Mouse (Mus musculus) ovary, adult 10 weeks (tissue): ENCODE measurements around the gene Vmn1r14. TPM values are rescaled to one million over a fixed set of nuclear protein-coding genes. Genes with fewer than 3 reads are reported as not detected.

Experiments used
- polyA plus RNA-seq: library from polyadenylated mRNA; stranded (reverse); fragments of 350-450 nt; fragmentation: Illumina TruSeq; extraction: RNeasy Lipid Tissue Mini Kit (QIAGEN cat#74804); gene quantifications from one replicate; pipeline ENCODE4 v1.2.3, GENCODE M21; 2014

Gene Vmn1r14
- polyA plus RNA-seq = not detected

DNA sequence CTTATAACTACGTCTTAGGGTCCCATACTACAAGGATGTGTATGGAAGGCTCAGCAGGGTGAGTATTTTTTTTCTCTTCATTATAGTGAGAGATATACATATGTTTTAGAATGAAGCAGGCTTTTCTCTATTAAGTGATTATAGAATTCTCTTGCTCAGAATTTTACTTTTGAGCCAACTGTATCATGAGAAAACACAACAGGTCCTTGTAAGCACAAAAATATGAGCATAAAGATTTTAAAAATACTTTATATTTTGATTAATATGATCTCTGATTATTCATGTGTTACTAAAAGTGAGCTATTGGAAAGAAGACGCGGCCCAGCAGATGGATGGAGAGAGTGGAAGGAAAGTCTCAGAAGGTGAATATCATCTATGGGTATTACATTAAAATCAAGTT is at the start of gene Vmn1r14:
Vmn1r14 (plus strand) TSS at position 301 of the 400 bp plus-strand sequence.

DNA sequence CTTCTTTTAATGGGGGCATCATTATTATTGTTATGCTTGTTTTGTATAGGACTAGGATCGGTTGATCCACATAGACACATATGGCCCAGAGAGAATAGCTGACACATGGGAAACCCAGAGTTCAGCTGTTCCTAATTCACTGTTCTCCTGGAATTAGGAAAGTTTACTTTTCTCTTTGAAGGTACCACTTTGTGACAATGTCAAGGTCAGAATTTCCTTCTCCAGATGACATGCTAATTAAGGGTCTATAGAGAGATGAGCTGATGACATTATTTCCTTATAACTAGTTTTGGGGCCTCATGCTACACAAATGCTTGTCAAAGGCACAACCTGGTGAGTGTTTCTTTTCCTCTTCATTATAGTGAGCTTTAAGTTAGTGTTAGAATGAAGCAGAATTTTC is 28.5 kb upstream of the Vmn1r14 start, which contains the start of gene Vmn1r13:
Vmn1r13 (plus strand) TSS at position 301 of the 400 bp plus-strand sequence.

GRCm38 (mm10) chr6:57257652-57258051 is 26.2 kb downstream of the Vmn1r14 start, which contains the start of gene Vmn1r15:
Vmn1r15 (plus strand) TSS chr6:57257952.

Other genes starting within 250 kb of the Vmn1r14 start
- not detected for gene Vmn1r6, start 234.4 kb upstream of the Vmn1r14 start, polyA plus RNA-seq
- not detected for gene Vmn1r7, start 206.4 kb upstream of the Vmn1r14 start, polyA plus RNA-seq
- not detected for gene Vmn1r8, start 199.4 kb upstream of the Vmn1r14 start, polyA plus RNA-seq
- gene Vmn1r9, start 164.9 kb upstream of the Vmn1r14 start, polyA plus RNA-seq = not detected
- gene Vmn1r10, start 122.2 kb upstream of the Vmn1r14 start, polyA plus RNA-seq = not detected
- gene Vmn1r11, start 98.2 kb upstream of the Vmn1r14 start, polyA plus RNA-seq = not detected
- not detected for gene Vmn1r12, start 74.8 kb upstream of the Vmn1r14 start, polyA plus RNA-seq
- gene Vmn1r13, start 28.4 kb upstream of the Vmn1r14 start, polyA plus RNA-seq = not detected
- gene Vmn1r15, start 26.3 kb downstream of the Vmn1r14 start, polyA plus RNA-seq = not detected
- gene Vmn1r16, start 97.8 kb downstream of the Vmn1r14 start, polyA plus RNA-seq = not detected
- not detected for gene Vmn1r17, start 132.0 kb downstream of the Vmn1r14 start, polyA plus RNA-seq
- gene Vmn1r18, start 164.1 kb downstream of the Vmn1r14 start, polyA plus RNA-seq = not detected
- not detected for gene Vmn1r19, start 172.1 kb downstream of the Vmn1r14 start, polyA plus RNA-seq
- gene Vmn1r20, start 197.2 kb downstream of the Vmn1r14 start, polyA plus RNA-seq = not detected